Mouse (Mus musculus) embryonic fibroblast, embryonic 13.5 days (primary cell): ENCODE data around the gene Otud7b. TPM values are rescaled to one million over a fixed set of nuclear protein-coding genes. Genes with fewer than 3 reads are reported as not detected.
"Not testable (repeated sequence)": the region's sequence is repeated elsewhere in the genome, so short reads cannot be mapped to it uniquely, and the experiment has no call there.

Experiments used
- H3K27ac ChIP-seq: 2 replicates; pipeline ENCODE4 v1.5.1; 2012; ENCODE audit warnings: low read length, control low read depth, inconsistent platforms; ENCODE audit not compliant: insufficient read depth
- H3K4me1 ChIP-seq: 2 replicates; pipeline ENCODE4 v1.6.1; 2011; ENCODE audit warnings: low read length; ENCODE audit not compliant: control insufficient read depth, insufficient read depth
- H3K4me3 ChIP-seq: 2 replicates; pipeline ENCODE4 v1.5.1; 2011; ENCODE audit warnings: mild to moderate bottlenecking, control low read depth, low read length; ENCODE audit not compliant: insufficient read depth
- CTCF ChIP-seq: IDR thresholded peaks from 2 replicates; pipeline ENCODE4 v1.5.1; 2011; ENCODE audit warnings: mild to moderate bottlenecking, control low read depth, low read length, moderate library complexity, borderline replicate concordance; ENCODE audit not compliant: insufficient read depth
- POLR2A ChIP-seq: IDR thresholded peaks from 2 replicates; pipeline ENCODE4 v1.6.1; 2011; ENCODE audit warnings: low read depth, mild to moderate bottlenecking, control low read depth, low read length, moderate library complexity
- polyA plus RNA-seq: library from polyadenylated mRNA; stranded (reverse); fragments of >200 nt; gene quantifications from 2 replicates; pipeline ENCODE4 v1.2.4, GENCODE M21; 2011; ENCODE audit warnings: low read depth; ENCODE audit not compliant: missing spikeins, insufficient read length

The Otud7b gene
- polyA plus RNA-seq, 1 experiment, result 26.0 TPM

GRCm38 (mm10) chr3:96173185-96173584 lies 68.9 kb downstream of the Otud7b start:
- TF ChIP-seq CTCF, result no peak
- TF ChIP-seq POLR2A, result no peak
- Histone ChIP-seq H3K27ac (peak overlapping the region; percentile 73; the same call in 1 of the 2 replicates), H3K4me1 (peaks cover 4% of the 10 kb centered on the region; the same call in 1 of the 2 replicates), H3K4me3 (peak overlapping the region; percentile 81)

- not testable (repeated sequence) for H3K27ac ChIP-seq, H3K4me1 ChIP-seq, H3K4me3 ChIP-seq
Observed at GRCm38 (mm10) chr3:96174042-96174441, 69.7 kb downstream of the Otud7b start.

GRCm38 (mm10) chr3:96175251-96175650 lies 70.9 kb downstream of the Otud7b start:
- TF ChIP-seq POLR2A (no peak), CTCF (no peak)
- Histone ChIP-seq H3K4me3 (no peak overlapping the region), H3K4me1 (peaks cover 8% of the 10 kb centered on the region; the same call in 1 of the 2 replicates), H3K27ac (no peak overlapping the region)

GRCm38 (mm10) chr3:96178427-96178826 lies 74.1 kb downstream of the Otud7b start:
- H3K27ac ChIP-seq, result no peak overlapping the region
- no peak for TF ChIP-seq POLR2A
- no peak for TF ChIP-seq CTCF
- H3K4me1 ChIP-seq, result peaks cover 4% of the 10 kb centered on the region; the same call in 1 of the 2 replicates
- no peak overlapping the region for H3K4me3 ChIP-seq

GRCm38 (mm10) chr3:96178902-96179301 lies 74.6 kb downstream of the Otud7b start:
- 0 out of 2 replicates have a peak, but pooled peaks have one; percentile 11 for TF ChIP-seq POLR2A
- no peak for TF ChIP-seq CTCF
- no peak overlapping the region for H3K4me3 ChIP-seq
- H3K4me1 ChIP-seq, result peaks cover 4% of the 10 kb centered on the region; the same call in 1 of the 2 replicates
- no peak overlapping the region for H3K27ac ChIP-seq

GRCm38 (mm10) chr3:96179531-96179930 lies 75.2 kb downstream of the Otud7b start:
- no peak overlapping the region for H3K27ac ChIP-seq
- TF ChIP-seq POLR2A (no peak), CTCF (no peak)
- no peak overlapping the region for H3K4me3 ChIP-seq
- peaks cover 4% of the 10 kb centered on the region; the same call in 1 of the 2 replicates for H3K4me1 ChIP-seq

- no peak for TF ChIP-seq POLR2A
- no peak for TF ChIP-seq CTCF
- Histone ChIP-seq H3K27ac (no peak within 1 kb of the TSS), H3K4me1 (peaks cover 4% of the 10 kb centered on the region; the same call in 1 of the 2 replicates), H3K4me3 (peak within 1 kb of the TSS; percentile 68)
Observed at GRCm38 (mm10) chr3:96180727-96181477, 76.6 kb downstream of the Otud7b start, which contains the start of gene Sv2a. Gene Sv2a (plus strand): TSS chr3:96181151.

- H3K4me3 ChIP-seq, result no peak overlapping the region
- peaks cover 4% of the 10 kb centered on the region; the same call in 1 of the 2 replicates for H3K4me1 ChIP-seq
- TF ChIP-seq POLR2A, result no peak
- TF ChIP-seq CTCF, result no peak
- no peak overlapping the region for H3K27ac ChIP-seq
Observed at GRCm38 (mm10) chr3:96181510-96182381, 77.4 kb downstream of the Otud7b start.

GRCm38 (mm10) chr3:96182382-96182776 lies 78.1 kb downstream of the Otud7b start:
- H3K27ac ChIP-seq, result no peak overlapping the region

GRCm38 (mm10) chr3:96192977-96193376 lies 88.7 kb downstream of the Otud7b start:
- Histone ChIP-seq H3K4me1 (no peaks in the 10 kb centered on the region), H3K4me3 (no peak overlapping the region), H3K27ac (no peak overlapping the region)
- TF ChIP-seq CTCF (no peak), POLR2A (no peak)

More at GRCm38 (mm10) chr3:96182382-96182776, 78.1 kb downstream of the Otud7b start:
- peaks cover 4% of the 10 kb centered on the region; the same call in 1 of the 2 replicates for H3K4me1 ChIP-seq
- no peak overlapping the region for H3K4me3 ChIP-seq
- TF ChIP-seq CTCF, result no peak
- no peak for TF ChIP-seq POLR2A

GRCm38 (mm10) chr3:96194966-96195365 lies 90.6 kb downstream of the Otud7b start:
- no peaks in the 10 kb centered on the region for H3K4me1 ChIP-seq
- TF ChIP-seq POLR2A (no peak), CTCF (no peak)

More at GRCm38 (mm10) chr3:96194966-96195365, 90.6 kb downstream of the Otud7b start:
- Histone ChIP-seq H3K27ac (no peak overlapping the region), H3K4me3 (no peak overlapping the region)
